28 mouse cellular contexts compared by ENCODE assay signal in genomic region chr7:110269777-110270176, GRCm38 (mm10). TPM values are rescaled to one million over a fixed set of nuclear protein-coding genes. Genes with fewer than 3 reads are reported as not detected.
DNase-seq lines count a peak whose midpoint lies in the region; ATAC-seq and TF ChIP-seq lines count a peak whose summit lies in the region.
"Had no signal": no experiment of that assay in that cellular context is flagged by ENCODE, and none has a peak within 500 bp of the region (broad histone marks: within the 10 kb centered on the region; RNA-seq: fewer than 3 reads in every experiment).

No protein-coding gene starts in this region.

- intact Hi-C loops in heart, adult 2 months (cut with DNase I) = loop anchor here (5.0 kb wide), 1 partner anchor 147 kb away; the partner anchor contains the start of gene Wee1

- 0 out of 2 replicates have a peak, but pooled peaks cover 2% of the 10 kb centered on the region for H3K27me3 ChIP-seq in heart, embryonic 13.5 days (replicated peaks)
- H3K27me3 ChIP-seq in heart, adult 2 months (ENCODE audit: control insufficient read depth, insufficient read depth, low read length) = no peaks in the 10 kb centered on the region
- no peaks in the 10 kb centered on the region for H3K27me3 ChIP-seq in limb, embryonic 12.5 days
- no peaks in the 10 kb centered on the region for H3K27me3 ChIP-seq in limb, embryonic 10.5 days (ENCODE audit: low read depth, poor library complexity, severe bottlenecking)
- H3K27me3 ChIP-seq: intestine, embryonic 15.5 days; Patski had no signal

- no peak for TF ChIP-seq CTCF in heart, adult 2 months (IDR thresholded peaks at IDR 0.05)

- ATAC-seq in heart, embryonic 13.5 days (ENCODE audit: extremely low read depth, insufficient number of reproducible peaks, low FRiP score, low TSS enrichment) = no peak
- no peak for ATAC-seq in limb, embryonic 12.5 days (ENCODE audit: insufficient number of reproducible peaks, insufficient read depth, low FRiP score, low TSS enrichment, low read depth)
- ATAC-seq: hindbrain, postnatal 0 days; intestine, embryonic 15.5 days; lung, postnatal 0 days; midbrain, embryonic 16.5 days; Patski had no signal

- no peak for TF ChIP-seq POLR2A in heart, adult 2 months (IDR thresholded peaks at IDR 0.05; ENCODE audit: insufficient read depth, low read depth, low read length)

- H3K9ac ChIP-seq in heart, embryonic 13.5 days = 0 out of 2 replicates have a peak overlapping the region, but pooled peaks have one; percentile 19
- H3K9ac ChIP-seq in heart, adult 2 months (ENCODE audit: low read depth, low read length) = no peak overlapping the region
- H3K9ac ChIP-seq in limb, embryonic 12.5 days (replicated peaks) = no peak overlapping the region
- H3K9ac ChIP-seq: intestine, embryonic 15.5 days had no signal

- peak overlapping the region; percentile 48 for H3K27ac ChIP-seq in heart, embryonic 13.5 days (replicated peaks)
- no peak overlapping the region for H3K27ac ChIP-seq in heart, adult 2 months
- H3K27ac ChIP-seq in limb, embryonic 12.5 days = 0 out of 2 replicates have a peak overlapping the region, but pooled peaks have one; percentile 25
- H3K27ac ChIP-seq in limb, embryonic 10.5 days = no peak overlapping the region
- H3K27ac ChIP-seq: hindbrain, embryonic 10.5 days; hindbrain, postnatal 0 days; intestine, embryonic 15.5 days; layer of hippocampus, adult 2 months; stomach, postnatal 0 days had no signal

- no peak overlapping the region for H3K4me3 ChIP-seq in heart, embryonic 13.5 days
- H3K4me3 ChIP-seq in heart, adult 2 months = no peak overlapping the region
- no peak overlapping the region for H3K4me3 ChIP-seq in limb, embryonic 12.5 days (replicated peaks)
- H3K4me3 ChIP-seq in limb, embryonic 10.5 days = no peak overlapping the region
- H3K4me3 ChIP-seq: erythroblast, embryonic 14.5 days; hindbrain, embryonic 10.5 days; intestine, embryonic 15.5 days; layer of hippocampus, adult 2 months had no signal

- H3K79me2 ChIP-seq in heart, adult 2 months (replicated peaks; ENCODE audit: control insufficient read depth, insufficient read depth, low read length) = no peaks in the 10 kb centered on the region

- DNase-seq in heart, adult 2 months = no peak
- no peak for DNase-seq in limb, embryonic 10.5 days (ENCODE audit: low spot score)
- DNase-seq in right cerebral cortex, postnatal 10 days (ENCODE audit: low spot score in 2 of 2) = peak; percentile 48 to 50
- DNase-seq in right cerebral cortex, postnatal 14 days = no peak
- DNase-seq in thymus, adult 18-20 months = no peak
- DNase-seq: adrenal gland, postnatal 10 days; cerebellum, adult 2 months; cerebellum, postnatal 14 days; gastrocnemius, postnatal 10 days; heart, postnatal 10 days; kidney, adult 2 months; kidney, postnatal 36 days; left cerebral cortex, postnatal 4 days; lung, adult 18-20 months; thymus, adult 2 months; thymus, postnatal 36 days had no signal

- H3K4me2 ChIP-seq in heart, embryonic 13.5 days = no peak overlapping the region
- H3K4me2 ChIP-seq in limb, embryonic 12.5 days = no peak overlapping the region
- H3K4me2 ChIP-seq: intestine, embryonic 15.5 days; midbrain, embryonic 11.5 days had no signal

- peaks cover 55% of the 10 kb centered on the region for H3K36me3 ChIP-seq in heart, embryonic 13.5 days
- H3K36me3 ChIP-seq in heart, adult 2 months (ENCODE audit: control insufficient read depth, insufficient read depth, low read length) = no peaks in the 10 kb centered on the region; the same call in 1 of the 2 replicates
- peaks cover 50% of the 10 kb centered on the region for H3K36me3 ChIP-seq in limb, embryonic 12.5 days
- peaks cover 62% of the 10 kb centered on the region for H3K36me3 ChIP-seq in limb, embryonic 10.5 days

- TF ChIP-seq EP300 in heart, adult 2 months (IDR thresholded peaks at IDR 0.05; ENCODE audit: insufficient read depth, low read depth, low read length) = no peak

- H3K4me1 ChIP-seq in heart, embryonic 13.5 days = peaks cover 13% of the 10 kb centered on the region
- peaks cover 2% of the 10 kb centered on the region; the same call in 1 of the 2 replicates for H3K4me1 ChIP-seq in heart, adult 2 months (ENCODE audit: control insufficient read depth, insufficient read depth, low read length)
- no peaks in the 10 kb centered on the region for H3K4me1 ChIP-seq in limb, embryonic 12.5 days (replicated peaks)
- H3K4me1 ChIP-seq in limb, embryonic 10.5 days = peaks cover 5% of the 10 kb centered on the region; the same call in 1 of the 2 replicates
- H3K4me1 ChIP-seq: intestine, embryonic 15.5 days had no signal

- no peaks in the 10 kb centered on the region for H3K9me3 ChIP-seq in heart, embryonic 13.5 days
- no peaks in the 10 kb centered on the region for H3K9me3 ChIP-seq in limb, embryonic 12.5 days
- no peaks in the 10 kb centered on the region for H3K9me3 ChIP-seq in limb, embryonic 10.5 days (replicated peaks)
- H3K9me3 ChIP-seq: hindbrain, embryonic 10.5 days; intestine, embryonic 15.5 days had no signal

- WGBS in heart, embryonic 13.5 days = 83% methylated on average over 14 of the region's 14 CpGs
- WGBS in heart, adult 2 months = 75% methylated on average over 14 of the region's 14 CpGs
- 89% methylated on average over 14 of the region's 14 CpGs for WGBS in limb, embryonic 12.5 days
- 90% methylated on average over 14 of the region's 14 CpGs for WGBS in limb, embryonic 10.5 days

RNA-seq across cellular contexts. Expression of gene Swap70, which starts 48.3 kb away (rescaled TPM):
- 18.6 and 20.7 TPM in 2 replicates for polyA plus RNA-seq in heart, embryonic 13.5 days (2015; fragmentation: Nextera tagmentation; extraction: Ambion mirVana)
- 10 to 100 TPM; 12.1 to 12.7 TPM for total RNA-seq in heart, adult 2 months (2021)
- 7.7 and 8.8 TPM in 2 replicates for polyA plus RNA-seq in heart, adult 2 months (2012; rRNA removed)
- polyA plus RNA-seq in limb, embryonic 12.5 days (2016; fragmentation: Nextera tagmentation; extraction: Ambion mirVana) = 37.0 and 38.2 TPM in 2 replicates
- 32.8 and 34.8 TPM in 2 replicates for polyA plus RNA-seq in limb, embryonic 10.5 days (2016; fragmentation: Nextera tagmentation; extraction: Ambion mirVana)

Comparison
In these comparisons a context has a peak if more than half of its experiments do, and no peak if none do; other contexts are left out.
1. H3K27ac ChIP-seq: peak in heart, embryonic 13.5 days (single experiment) and limb, embryonic 12.5 days (single experiment); none in heart, adult 2 months (single experiment) and limb, embryonic 10.5 days (single experiment).
2. DNase-seq: peak in right cerebral cortex, postnatal 10 days (2 of 2); none in heart, adult 2 months (0 of 2), limb, embryonic 10.5 days (single experiment), right cerebral cortex, postnatal 14 days (single experiment) and thymus, adult 18-20 months (0 of 2).